Mouse (Mus musculus) stomach, embryonic 16.5 days (tissue): ENCODE data around the gene Mn1. TPM values are rescaled to one million over a fixed set of nuclear protein-coding genes. Genes with fewer than 3 reads are reported as not detected.

Source experiments
- ATAC-seq: fragments of 200-750 bp; cut with Nextera tagmentation; 2 replicates; pipeline ENCODE4 v1.8.0; 2017; ENCODE audit warnings: moderate number of reproducible peaks, moderate TSS enrichment; ENCODE audit not compliant: insufficient read depth, low FRiP score
- H3K27ac ChIP-seq: fragments of 300-500 bp; sonication (generic); 2 replicates; pipeline ENCODE4 v1.5.1; 2014; ENCODE audit warnings: low read length
- H3K27me3 ChIP-seq: fragments of 300-500 bp; sonication (generic); 2 replicates; pipeline ENCODE4 v1.6.1; 2014; ENCODE audit warnings: low read length, control low read depth, mixed read lengths; ENCODE audit not compliant: control insufficient read depth, insufficient read depth
- H3K36me3 ChIP-seq: fragments of 300-500 bp; sonication (generic); 2 replicates; pipeline ENCODE4 v1.6.1; 2014; ENCODE audit warnings: low read length; ENCODE audit not compliant: control insufficient read depth, insufficient read depth
- H3K4me1 ChIP-seq: fragments of 300-500 bp; sonication (generic); 2 replicates; pipeline ENCODE4 v1.6.1; 2014; ENCODE audit warnings: low read length, control low read depth, mixed read lengths; ENCODE audit not compliant: control insufficient read depth, insufficient read depth
- H3K4me2 ChIP-seq: fragments of 300-500 bp; sonication (generic); 2 replicates; pipeline ENCODE4 v1.6.1; 2014; ENCODE audit warnings: low read depth, low read length, mixed read lengths
- H3K4me3 ChIP-seq: fragments of 300-500 bp; sonication (generic); replicated peaks from 2 replicates; pipeline ENCODE4 v1.5.1; 2014; ENCODE audit warnings: mild to moderate bottlenecking, low read length
- H3K9ac ChIP-seq: fragments of 300-500 bp; sonication (generic); 2 replicates; pipeline ENCODE4 v1.6.1; 2014; ENCODE audit warnings: low read length
- H3K9me3 ChIP-seq: fragments of 300-500 bp; sonication (generic); replicated peaks from 2 replicates; pipeline ENCODE4 v1.6.1; 2016; ENCODE audit warnings: low read length, control low read depth; ENCODE audit not compliant: control insufficient read depth
- WGBS: fragments of 180-500 bp; shearing (Covaris S2); extraction: QIAGEN DNeasy Blood & Tissue Kit; methylation state at CpG from one replicate; pipeline ENCODE4 v1.1.7; 2014; 5-methylcytosine and 5-hydroxymethylcytosine counted together
- polyA plus RNA-seq: library from polyadenylated mRNA; unstranded; fragments of >200 nt; fragmentation: Nextera tagmentation; extraction: Ambion mirVana; gene quantifications from 2 replicates; pipeline ENCODE4 v1.2.1, GENCODE M21; 2015

The Mn1 gene
- 11.1 and 11.7 TPM in 2 replicates for polyA plus RNA-seq

GRCm38 (mm10) chr5:111416591-111417374 lies at the start of gene Mn1:
Mn1 (plus strand) TSS chr5:111417362.
- peak within 1 kb of the TSS; percentile 77 for H3K4me3 ChIP-seq
- no peaks in the 10 kb centered on the region for H3K36me3 ChIP-seq
- peak; percentile 88 for ATAC-seq
- peaks cover 25% of the 10 kb centered on the region for H3K27me3 ChIP-seq
- no peaks in the 10 kb centered on the region for H3K9me3 ChIP-seq
- peaks cover 35% of the 10 kb centered on the region for H3K4me1 ChIP-seq
- peak within 1 kb of the TSS; percentile 92 for H3K9ac ChIP-seq
- WGBS: under 1% methylated on average over 88 of the region's 88 CpGs
- H3K27ac ChIP-seq: peak within 1 kb of the TSS; percentile 81
- peak within 1 kb of the TSS; percentile 92 for H3K4me2 ChIP-seq

- no peaks in the 10 kb centered on the region for H3K4me1 ChIP-seq
- no peak overlapping the region for H3K9ac ChIP-seq
- WGBS: 89% methylated on average over 11 of the region's 11 CpGs
- ATAC-seq: no peak
- no peaks in the 10 kb centered on the region for H3K9me3 ChIP-seq
- H3K27me3 ChIP-seq: no peaks in the 10 kb centered on the region
- H3K36me3 ChIP-seq: peaks cover 9% of the 10 kb centered on the region; the same call in 1 of the 2 replicates
- no peak overlapping the region for H3K4me3 ChIP-seq
- H3K4me2 ChIP-seq: no peak overlapping the region
- no peak overlapping the region for H3K27ac ChIP-seq
Observed at GRCm38 (mm10) chr5:111367937-111368517, 49.1 kb upstream of the Mn1 start.

- H3K9ac ChIP-seq: no peak overlapping the region
- H3K27me3 ChIP-seq: no peaks in the 10 kb centered on the region
- no peak overlapping the region for H3K4me2 ChIP-seq
- H3K4me3 ChIP-seq: no peak overlapping the region
- H3K9me3 ChIP-seq: no peaks in the 10 kb centered on the region
- H3K27ac ChIP-seq: no peak overlapping the region
- H3K4me1 ChIP-seq: no peaks in the 10 kb centered on the region
- 77% methylated on average over 5 of the region's 5 CpGs for WGBS
- peaks cover 9% of the 10 kb centered on the region; the same call in 1 of the 2 replicates for H3K36me3 ChIP-seq
- ATAC-seq: no peak
Observed at GRCm38 (mm10) chr5:111368576-111368975, 48.6 kb upstream of the Mn1 start.

GRCm38 (mm10) chr5:111375616-111376015 lies 41.5 kb upstream of the Mn1 start:
- H3K4me3 ChIP-seq: no peak overlapping the region
- H3K27me3 ChIP-seq: no peaks in the 10 kb centered on the region
- H3K4me2 ChIP-seq: no peak overlapping the region
- H3K4me1 ChIP-seq: no peaks in the 10 kb centered on the region; the same call in 1 of the 2 replicates
- no peak overlapping the region for H3K27ac ChIP-seq
- WGBS: 77% methylated on average over 4 of the region's 4 CpGs
- no peak overlapping the region for H3K9ac ChIP-seq
- H3K36me3 ChIP-seq: peaks cover 12% of the 10 kb centered on the region
- ATAC-seq: no peak
- H3K9me3 ChIP-seq: no peaks in the 10 kb centered on the region

- Histone ChIP-seq H3K27ac (no peak overlapping the region), H3K4me2 (no peak overlapping the region), H3K4me3 (no peak overlapping the region), H3K27me3 (no peaks in the 10 kb centered on the region), H3K9ac (no peak overlapping the region), H3K4me1 (no peaks in the 10 kb centered on the region; the same call in 1 of the 2 replicates), H3K9me3 (no peaks in the 10 kb centered on the region), H3K36me3 (peaks cover 15% of the 10 kb centered on the region)
- WGBS: 86% methylated on average over 24 of the region's 24 CpGs
- no peak for ATAC-seq
Observed at GRCm38 (mm10) chr5:111376276-111377020, 40.7 kb upstream of the Mn1 start.

- no peaks in the 10 kb centered on the region; the same call in 1 of the 2 replicates for H3K4me1 ChIP-seq
- 65% methylated on average over 7 of the region's 7 CpGs for WGBS
Observed at GRCm38 (mm10) chr5:111378126-111378993, 38.8 kb upstream of the Mn1 start.

GRCm38 (mm10) chr5:111383335-111383734 lies 33.8 kb upstream of the Mn1 start:
- Histone ChIP-seq H3K4me1 (no peaks in the 10 kb centered on the region; the same call in 1 of the 2 replicates), H3K36me3 (peaks cover 34% of the 10 kb centered on the region), H3K27me3 (no peaks in the 10 kb centered on the region), H3K4me2 (no peak overlapping the region), H3K9me3 (no peaks in the 10 kb centered on the region), H3K27ac (no peak overlapping the region), H3K4me3 (no peak overlapping the region), H3K9ac (no peak overlapping the region)
- WGBS: 85% methylated on average over 5 of the region's 5 CpGs
- no peak for ATAC-seq

More at GRCm38 (mm10) chr5:111378126-111378993, 38.8 kb upstream of the Mn1 start:
- peaks cover 21% of the 10 kb centered on the region for H3K36me3 ChIP-seq
- H3K27ac ChIP-seq: peak overlapping the region; percentile 26; the same call in 1 of the 2 replicates
- H3K4me3 ChIP-seq: no peak overlapping the region
- H3K9me3 ChIP-seq: no peaks in the 10 kb centered on the region
- no peaks in the 10 kb centered on the region for H3K27me3 ChIP-seq
- peak overlapping the region; percentile 28; the same call in 1 of the 2 replicates for H3K9ac ChIP-seq
- peak; percentile 66; the same call in 1 of the 2 replicates for ATAC-seq
- no peak overlapping the region for H3K4me2 ChIP-seq

GRCm38 (mm10) chr5:111390911-111391310 lies 26.3 kb upstream of the Mn1 start:
- Histone ChIP-seq H3K27me3 (no peaks in the 10 kb centered on the region), H3K4me1 (peaks cover 28% of the 10 kb centered on the region), H3K4me3 (no peak overlapping the region), H3K9ac (no peak overlapping the region), H3K27ac (no peak overlapping the region), H3K36me3 (peaks cover 6% of the 10 kb centered on the region; the same call in 1 of the 2 replicates), H3K4me2 (no peak overlapping the region), H3K9me3 (no peaks in the 10 kb centered on the region)
- no peak for ATAC-seq
- 74% methylated on average over 10 of the region's 10 CpGs for WGBS
